Mouse (Mus musculus): Measurements from ENCODE around the gene Xkr7.

Gene Xkr7

DNA sequence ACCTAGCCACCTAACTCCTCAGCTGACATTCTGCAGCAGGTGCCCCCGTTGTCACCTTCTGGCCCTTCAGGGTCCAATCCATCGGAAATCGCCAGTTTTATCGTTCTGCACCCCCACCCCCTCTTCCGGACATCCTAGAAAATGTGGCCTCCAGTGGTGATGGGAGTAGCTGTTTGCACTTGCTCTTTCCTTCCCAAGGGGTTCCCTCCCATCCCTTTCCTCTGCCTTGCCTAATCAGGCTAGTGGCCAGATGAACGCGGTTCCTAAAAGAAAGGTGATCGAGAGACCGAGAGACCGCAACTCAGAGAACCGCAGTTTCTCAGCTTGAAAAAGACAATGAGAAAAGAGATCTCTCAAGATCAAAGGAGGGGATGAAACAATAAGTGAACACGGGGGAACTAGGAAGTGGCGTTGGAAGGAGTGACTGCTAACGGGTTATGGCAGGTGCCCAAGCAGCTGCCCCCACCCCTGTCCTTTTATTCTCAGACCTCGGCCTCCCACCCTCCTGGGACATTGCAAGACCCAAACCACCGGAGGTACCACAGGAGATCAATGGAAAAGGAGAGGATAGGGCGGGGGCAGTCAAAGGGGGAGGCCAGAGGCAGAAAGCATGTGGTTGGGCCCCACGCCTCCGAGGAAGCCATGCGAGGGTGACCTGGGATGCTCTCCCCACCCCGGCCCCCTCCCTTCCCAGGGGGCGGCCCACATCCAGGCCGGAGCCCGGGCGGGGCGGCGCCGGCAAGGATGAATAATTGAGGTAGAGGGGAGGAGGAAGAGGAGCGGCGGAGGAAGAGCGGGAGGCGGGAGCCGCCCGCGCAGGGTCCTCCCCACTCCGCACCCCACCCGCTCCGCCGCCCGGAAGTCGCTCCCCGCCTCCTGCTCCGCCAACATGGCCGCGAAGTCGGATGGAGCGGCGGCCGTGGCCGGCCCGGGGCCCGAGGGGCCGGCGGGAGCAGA lies at the start of gene Xkr7:
TSS of gene Xkr7 (plus strand) at position 727 of the 957 bp plus-strand sequence.
- WGBS = 2% methylated on average over 42 of the region's 54 CpGs

DNA sequence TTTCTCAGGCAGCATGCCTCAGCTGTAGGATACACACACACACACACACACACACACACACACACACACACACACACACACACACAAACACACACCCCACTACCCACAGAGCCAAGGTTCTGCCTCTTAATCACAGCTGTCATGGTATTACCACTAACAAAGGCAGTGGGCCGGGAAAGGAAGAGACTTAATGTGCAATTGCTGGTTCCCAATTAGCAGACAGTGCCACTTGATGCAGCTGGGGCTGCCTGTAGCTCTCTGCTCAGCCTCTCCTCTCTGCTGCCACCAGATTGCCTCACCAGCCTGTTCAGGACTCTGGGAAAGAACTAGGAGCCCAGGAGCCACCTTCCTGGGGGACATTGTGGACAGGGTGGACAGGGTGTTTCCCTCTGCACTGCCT lies 46.1 kb upstream of the Xkr7 start:
- WGBS = 65% methylated on average over 1 of the region's 1 CpGs

DNA sequence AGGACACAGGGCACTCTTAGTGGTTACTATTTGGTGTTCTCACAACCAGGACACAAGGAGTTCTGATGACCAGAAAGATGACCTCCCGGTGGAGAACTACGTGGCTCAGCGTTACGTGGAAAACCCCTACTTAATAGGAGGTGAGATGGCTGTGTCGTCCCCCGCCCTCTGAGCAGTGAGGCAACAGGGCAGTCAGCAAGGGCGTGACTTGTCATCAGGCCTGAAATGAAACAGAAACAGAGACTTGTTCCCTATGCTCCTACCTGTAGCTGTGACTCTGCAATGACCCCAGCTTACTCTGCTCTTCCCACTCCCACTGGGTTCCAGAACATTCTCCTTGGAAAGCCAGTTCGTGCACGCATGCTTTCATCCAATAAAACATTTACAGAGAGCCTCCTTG lies 40.1 kb upstream of the Xkr7 start:
- 92% methylated on average over 9 of the region's 9 CpGs for WGBS

DNA sequence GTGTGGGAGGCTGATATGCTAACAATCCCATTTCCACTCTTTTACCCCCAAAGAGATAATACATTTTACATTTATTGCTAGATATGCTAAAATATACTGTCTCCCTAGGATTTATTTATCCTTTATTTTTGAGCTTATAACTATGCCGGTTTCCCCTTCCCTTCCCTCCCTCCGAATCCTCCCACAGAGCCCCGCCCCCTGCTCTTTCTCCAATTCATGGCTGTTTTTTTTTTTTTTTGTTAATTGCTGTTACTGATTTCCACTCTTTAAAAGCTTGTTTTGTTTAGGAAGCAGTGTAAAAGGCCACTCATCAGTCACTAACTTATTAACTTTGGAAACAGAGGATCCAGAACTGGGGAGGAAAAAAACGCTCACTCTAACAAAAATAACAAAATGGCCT lies 34.6 kb upstream of the Xkr7 start:
- WGBS = 70% methylated on average over 4 of the region's 4 CpGs

DNA sequence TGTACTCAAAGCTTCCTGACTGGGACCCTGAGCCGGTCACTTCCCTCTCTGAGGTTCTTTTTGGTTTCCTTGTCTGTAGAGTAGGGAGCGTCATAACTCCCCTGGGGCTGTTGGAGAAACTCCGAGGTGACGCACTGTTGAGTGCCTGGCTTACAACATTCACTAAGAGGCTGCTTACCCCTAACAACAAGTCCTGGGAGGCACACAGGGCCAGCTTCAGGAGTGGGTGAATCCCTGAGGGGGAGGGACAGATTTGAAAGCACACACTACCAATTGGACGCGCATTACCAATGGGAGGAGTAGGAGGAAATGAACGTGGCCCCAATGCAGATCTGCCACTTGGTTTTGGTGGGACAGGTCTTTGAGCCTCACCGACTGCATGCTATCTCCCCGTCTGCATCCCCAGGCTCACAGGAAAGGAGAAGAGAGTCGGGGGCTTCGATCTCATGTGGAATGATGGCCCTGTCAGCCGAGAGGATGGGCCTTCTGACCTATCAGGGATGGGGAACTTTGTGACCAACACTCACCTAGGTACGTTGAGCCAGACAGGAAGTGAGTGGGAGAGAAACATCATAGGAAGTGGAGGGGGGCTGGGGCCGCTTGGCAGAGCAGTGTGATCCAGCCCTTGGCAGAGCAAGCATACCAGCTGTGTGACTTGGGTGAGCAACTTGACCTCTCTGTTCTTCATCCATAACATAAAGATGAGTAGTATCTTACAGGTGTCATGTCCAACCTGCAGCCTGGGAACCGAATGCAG lies 29.0 kb upstream of the Xkr7 start:
- 84% methylated on average over 15 of the region's 15 CpGs for WGBS

DNA sequence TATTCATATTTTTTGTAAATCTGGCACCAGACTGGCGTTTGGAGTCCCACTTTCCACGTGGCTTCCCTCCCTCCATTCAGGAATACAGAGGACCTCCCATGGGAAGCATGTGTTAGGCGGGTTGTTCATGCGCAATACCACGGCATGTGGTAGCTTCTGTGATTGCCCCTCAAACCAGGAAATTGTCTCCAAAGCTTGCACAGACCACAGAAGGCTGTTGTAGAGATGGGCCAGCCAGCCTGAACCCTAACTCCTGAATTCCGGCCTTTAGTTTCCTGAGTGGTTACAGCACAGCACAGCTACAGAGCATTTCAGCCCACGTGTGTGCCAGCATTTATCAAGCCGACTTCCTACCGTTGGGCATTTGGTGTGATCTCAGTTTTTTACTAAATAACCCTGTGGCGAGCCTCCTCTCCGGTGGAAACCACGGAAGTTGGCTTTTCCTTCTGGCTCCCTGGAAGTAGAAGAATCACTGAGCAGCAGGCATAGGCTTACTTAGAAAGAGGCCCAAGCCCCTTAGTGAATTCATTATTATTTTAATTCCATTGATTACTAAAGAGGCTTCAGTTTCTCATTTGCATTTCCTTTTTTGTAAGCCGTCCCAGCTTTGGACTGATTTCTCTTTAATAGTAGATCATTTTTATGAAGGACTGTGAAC lies 27.8 kb upstream of the Xkr7 start:
- 36% methylated on average over 13 of the region's 13 CpGs for WGBS

DNA sequence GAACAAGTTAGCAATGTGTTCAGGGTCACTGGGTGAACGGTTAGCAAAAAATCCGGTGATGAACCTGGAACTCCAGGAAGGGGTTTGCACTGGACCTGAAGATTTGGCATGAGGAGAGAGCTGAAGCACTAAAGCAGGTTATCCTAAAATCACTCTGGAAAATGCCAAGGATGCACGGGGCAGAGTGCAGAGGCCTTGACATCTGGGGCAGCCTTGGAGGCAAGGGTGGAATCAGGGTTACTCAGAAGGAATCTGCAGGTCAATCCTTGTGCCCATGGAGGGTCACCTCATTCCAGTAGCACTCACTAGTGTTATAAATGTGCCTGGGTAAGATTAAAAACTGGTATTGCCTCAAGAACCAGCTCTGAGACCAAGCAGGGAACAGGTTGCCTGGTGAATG lies 25.7 kb upstream of the Xkr7 start:
- 96% methylated on average over 3 of the region's 3 CpGs for WGBS

DNA sequence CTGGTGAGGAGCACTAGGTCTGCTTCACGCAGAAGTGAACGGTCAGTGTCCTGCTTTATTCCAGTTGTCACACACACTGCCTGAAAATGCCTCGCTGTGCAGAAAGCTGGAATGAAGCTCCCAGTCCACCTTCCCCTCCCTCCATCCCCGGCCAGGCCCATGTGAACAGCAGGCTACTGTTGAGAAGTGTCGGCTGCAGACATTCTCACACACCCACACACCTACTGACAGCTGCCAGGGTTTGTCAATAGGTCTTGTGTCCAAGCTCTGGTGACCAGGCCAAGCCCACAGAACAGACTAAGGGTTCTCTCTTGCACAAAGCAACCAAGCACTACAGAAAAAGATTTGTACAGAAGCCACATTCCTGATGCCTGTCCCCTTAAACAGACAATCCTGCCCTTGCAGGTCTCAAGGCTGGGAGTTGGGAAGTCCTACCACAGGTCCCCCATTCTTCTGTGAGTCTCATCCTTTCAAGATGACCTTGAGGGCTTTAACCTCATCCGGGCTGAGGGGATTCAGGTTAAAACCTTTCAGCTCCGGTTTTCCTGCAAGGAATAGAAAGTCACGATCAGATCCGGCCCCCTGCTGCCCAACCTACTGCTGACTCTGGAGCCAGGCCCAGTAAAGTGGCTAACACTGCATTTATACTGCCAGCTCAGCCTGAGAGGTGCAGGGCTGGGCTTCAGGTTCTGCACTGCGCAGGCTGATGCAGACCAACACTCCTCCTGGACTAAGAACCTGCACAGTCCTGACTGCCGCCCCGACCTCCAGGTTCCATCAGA lies 22.3 kb upstream of the Xkr7 start:
- WGBS = 69% methylated on average over 12 of the region's 12 CpGs

DNA sequence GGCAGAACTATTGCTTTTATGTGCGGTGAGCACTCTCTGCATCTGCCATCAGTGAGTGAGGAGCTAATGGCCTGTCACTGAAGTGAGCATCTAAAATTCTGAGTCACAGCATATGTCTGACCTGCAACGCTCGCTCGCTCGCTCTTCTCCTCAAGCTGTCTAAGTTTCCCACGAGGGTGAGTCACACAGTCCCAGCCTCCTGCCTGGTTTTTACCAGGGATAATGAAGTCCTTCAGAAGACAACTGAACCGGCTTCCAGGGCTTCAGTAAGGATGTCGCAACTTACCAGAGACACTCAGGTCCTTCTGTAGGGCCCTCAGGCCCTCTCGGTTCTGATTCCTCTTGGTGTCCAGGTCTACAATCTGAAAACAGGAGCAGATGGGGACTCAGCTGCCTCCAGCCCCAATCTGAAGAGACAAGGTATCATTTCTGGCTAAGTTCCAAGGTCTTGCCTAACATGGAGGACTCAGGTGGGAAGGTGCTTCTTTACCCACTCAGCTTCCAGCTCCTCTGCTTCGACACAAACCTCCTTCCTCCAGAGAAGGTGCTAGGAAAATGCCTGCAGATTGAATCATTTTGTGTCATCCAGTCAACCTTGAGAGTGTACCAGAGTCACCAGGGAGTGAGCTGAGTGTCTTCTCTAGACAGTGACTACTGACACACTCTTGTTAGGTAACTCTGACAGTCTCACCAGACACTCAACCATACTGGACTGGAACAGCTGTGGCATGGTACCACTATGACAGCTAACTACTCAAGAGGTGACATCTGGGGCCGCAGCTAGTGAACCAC lies 17.7 kb upstream of the Xkr7 start:
- 57% methylated on average over 11 of the region's 11 CpGs for WGBS

DNA sequence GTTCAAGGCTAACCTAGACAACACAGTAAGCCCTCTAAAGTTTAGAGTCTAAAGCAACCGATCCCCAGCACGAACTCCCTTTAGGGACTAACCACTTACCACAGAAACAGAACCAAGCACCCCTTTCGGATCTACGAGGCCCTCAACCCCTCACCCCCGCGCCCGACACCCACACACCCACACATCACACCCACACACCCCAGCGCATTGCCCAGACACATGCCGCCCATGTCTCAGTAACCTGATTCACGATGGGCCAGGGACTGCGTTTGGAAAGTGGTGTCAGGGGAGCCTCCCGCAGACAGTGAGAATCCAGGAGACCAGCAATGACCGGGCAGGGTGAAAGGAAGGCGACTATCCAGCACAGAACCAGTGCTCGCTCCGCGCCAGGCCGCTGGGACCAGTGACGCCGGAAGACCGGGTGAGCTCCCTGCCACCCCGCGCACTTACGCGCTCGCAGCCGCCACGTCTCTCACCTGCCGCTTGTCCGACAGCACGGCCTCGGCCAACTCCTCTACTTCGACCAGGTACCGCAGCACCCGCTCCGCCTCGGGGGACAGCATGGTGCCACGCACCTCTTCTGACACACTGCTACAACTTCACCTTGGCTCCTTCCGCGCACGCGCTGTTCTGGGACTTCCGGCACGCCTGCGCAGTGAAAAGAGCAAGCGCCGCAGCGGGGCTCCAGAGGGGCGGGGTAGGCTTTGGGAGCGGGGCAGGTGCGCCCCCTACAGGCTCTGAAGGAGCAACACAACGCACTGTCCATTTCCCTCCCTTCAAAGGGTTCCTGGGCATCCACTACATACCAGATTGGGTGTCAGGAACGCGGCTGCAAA lies 16.7 kb upstream of the Xkr7 start, which contains the start of gene Pdrg1:
TSS of gene Pdrg1 (minus strand) at position 670 of the 836 bp plus-strand sequence.
- 1% methylated on average over 54 of the region's 54 CpGs for WGBS

DNA sequence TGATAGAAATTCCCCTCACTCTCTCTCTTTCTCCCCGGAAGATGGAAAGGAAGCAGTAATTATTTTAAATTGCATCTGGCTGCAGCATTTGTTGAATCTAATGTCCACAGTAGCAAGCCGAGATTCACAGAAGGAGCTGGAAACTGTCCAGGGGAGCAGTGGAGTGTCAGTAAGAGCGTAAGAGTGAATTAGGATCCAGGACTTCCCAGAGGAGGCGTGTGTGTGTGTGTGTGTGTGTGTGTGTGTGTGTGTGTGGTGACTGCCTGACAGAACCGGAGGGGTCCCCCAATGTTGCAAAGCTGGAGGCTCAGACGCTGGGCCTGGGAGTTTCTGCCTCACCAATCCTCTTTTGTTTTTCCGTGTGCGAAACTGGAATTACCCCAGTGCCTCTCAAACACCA lies 15.8 kb upstream of the Xkr7 start:
- WGBS = 19% methylated on average over 8 of the region's 8 CpGs

DNA sequence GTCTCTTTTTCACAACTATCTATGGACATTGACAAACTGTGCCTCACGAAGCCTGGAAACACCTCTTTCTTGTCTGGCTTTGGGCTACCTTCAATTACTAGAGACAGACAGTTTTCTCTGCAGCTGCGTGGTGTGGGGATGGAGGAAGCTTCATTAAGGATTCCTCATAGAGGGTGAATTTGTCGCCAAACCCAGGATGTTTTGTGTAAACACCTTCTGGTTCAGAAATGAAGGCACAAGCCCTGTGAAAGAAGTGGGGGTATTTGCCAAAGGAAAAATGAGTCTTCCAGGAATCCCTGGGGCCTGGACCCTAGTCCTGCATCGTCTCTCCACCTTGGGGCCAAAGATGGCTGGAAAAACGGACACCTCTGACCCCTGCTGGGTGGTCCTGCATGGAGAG lies 14.9 kb upstream of the Xkr7 start:
- WGBS = 48% methylated on average over 5 of the region's 5 CpGs

DNA sequence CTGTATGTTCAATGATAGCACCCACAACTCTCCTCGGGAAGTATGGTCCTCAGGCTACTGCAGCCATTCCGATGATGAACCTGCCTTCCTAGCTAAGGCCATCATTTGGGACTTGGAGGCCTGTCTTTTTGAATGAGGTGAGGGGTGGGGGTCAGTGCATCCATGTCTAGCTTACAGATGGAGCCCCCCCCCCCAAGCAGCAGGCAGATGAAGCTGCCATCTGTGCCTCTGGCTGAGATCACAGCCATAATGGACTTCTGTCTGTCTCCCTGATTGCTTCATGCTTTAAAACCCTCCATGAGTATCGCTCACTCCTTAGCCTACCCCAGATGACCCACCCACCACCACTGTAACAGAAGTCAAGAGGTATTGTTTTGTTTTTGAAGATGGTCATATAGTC lies 12.3 kb upstream of the Xkr7 start:
- 86% methylated on average over 3 of the region's 3 CpGs for WGBS

DNA sequence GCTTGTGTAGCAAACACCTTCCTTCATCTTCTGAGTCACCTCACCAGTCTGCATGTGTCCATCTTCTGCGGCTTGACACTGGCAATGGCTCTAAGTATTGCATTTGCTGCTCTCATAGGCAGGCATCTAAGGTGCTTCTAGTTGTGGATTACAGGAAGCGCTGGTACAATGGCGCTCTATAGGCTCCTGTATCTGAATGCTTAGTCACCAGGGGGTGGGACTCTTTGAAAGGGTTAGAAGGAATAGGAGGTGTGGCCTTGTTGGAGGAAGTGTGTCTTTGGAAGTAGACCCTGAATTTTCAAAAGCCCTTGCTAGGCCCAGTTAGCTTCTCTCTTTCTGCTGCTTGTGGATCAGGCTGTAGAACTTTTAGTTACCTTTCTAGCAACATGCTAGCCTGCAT lies 10.5 kb upstream of the Xkr7 start:
- WGBS = 85% methylated on average over 3 of the region's 3 CpGs

DNA sequence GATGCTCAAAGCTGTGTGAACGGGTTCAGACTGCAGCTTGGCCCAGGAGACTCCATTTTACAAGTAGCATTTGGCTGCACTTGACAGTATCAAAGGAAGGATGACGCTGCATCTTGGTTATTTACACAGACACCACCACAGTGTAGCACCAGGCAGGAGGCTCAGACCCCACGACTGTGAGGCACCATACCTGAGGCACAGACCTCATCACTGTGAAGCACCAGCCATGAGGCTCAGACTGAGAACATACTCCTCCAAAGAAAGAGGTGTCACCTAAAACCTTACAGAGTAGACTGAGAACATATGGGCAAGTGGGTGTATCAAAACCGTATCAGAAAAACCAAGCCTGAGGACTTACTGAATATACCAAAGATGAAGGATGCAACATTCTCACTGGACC lies 8.8 kb upstream of the Xkr7 start:
- WGBS = 34% methylated on average over 4 of the region's 4 CpGs

DNA sequence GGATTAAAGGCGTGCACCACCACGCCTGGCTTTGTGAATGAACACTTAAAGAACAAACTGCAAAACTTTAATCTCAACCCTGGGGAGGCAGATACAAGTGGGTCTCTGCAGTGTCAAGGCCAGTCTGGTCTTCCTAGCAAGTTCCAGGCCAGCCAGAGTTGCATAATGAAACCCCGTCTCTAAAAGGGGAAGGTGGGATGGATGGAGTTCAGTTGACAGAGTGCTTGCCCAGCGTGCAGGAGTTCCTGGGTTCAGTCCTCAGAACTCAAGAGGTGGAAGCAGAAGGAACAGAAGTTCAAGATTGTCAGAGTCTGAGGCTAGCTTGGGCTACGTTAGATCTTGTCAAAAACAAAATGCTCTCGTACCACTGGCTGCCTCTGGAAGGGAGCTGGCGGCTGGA lies 5.6 kb upstream of the Xkr7 start:
- 87% methylated on average over 7 of the region's 7 CpGs for WGBS

DNA sequence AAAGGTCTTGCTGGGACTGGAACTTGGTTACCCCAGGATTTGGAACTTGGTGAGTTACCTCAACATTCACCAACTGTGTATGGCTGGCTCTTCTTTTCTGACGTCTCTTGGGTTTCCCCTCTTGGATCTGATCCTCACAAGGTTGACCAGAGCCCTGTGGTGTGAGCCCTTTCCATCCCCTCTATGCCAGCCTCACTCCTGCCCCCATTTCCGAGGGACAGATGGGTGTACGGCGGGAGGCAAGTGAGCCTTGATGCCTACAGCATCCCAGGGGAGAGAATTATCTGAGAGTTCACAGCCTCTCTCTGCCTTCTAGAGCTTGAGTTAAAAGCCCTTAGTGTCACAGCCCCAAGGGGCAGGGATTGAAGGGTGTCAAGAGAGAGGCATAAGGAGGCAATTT lies 4.2 kb upstream of the Xkr7 start:
- 73% methylated on average over 4 of the region's 4 CpGs for WGBS

DNA sequence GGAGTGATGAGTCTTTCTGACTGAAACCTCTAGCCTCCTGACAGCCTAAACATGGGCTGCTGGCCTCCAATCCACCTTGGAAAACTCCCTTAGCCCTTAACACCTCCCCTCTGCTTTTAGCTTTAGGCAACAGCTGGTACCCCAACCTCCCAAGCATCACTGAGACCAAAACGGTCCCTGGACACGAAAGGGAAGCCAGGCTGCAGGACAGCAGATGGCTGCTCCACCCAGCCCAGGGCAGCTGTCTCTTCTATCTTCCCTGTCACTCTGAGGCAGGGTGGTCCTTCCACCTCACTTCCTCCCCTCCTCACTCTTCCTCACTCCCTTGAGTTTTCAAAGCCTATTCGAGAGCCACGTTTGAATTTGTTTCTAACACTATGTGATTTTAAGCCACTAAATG lies 1.2 kb upstream of the Xkr7 start:
- 41% methylated on average over 4 of the region's 4 CpGs for WGBS

DNA sequence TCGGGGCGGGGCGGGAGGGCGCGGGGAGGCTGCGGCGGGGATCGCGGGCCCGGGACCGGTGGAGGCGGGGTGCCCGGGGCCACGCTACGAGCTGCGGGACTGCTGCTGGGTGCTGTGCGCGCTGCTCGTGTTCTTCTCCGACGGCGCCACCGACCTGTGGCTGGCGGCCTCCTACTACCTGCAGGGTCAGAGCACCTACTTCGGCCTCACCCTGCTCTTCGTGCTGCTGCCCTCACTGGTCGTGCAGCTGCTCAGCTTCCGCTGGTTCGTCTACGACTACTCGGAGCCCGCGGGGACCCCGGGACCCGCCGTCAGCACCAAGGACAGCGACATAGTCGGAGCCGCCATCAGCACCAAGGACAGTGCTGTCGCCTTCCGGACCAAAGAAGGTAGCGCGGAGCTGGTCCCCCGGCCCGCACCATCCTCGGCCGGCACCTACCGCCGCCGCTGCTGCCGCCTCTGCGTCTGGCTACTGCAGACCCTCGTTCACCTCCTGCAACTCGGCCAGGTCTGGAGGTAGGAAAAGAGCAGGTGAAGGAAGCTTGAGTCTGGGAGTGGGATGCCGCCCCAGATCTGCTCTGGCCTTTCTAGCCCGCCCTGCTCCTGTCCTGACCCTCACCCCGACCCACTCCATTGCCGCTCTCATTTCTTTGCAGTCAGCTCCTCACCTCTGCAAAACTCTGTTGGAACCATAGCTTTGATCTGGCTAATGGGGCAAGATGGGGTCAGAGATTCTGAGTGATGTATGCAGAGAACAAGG lies 611 bp downstream of the Xkr7 start:
- WGBS = 1% methylated on average over 51 of the region's 58 CpGs
